Mouse (Mus musculus) bone marrow macrophage, adult 2 months (primary cell): ENCODE measurements around the gene Ythdf2. TPM values are rescaled to one million over a fixed set of nuclear protein-coding genes. Genes with fewer than 3 reads are reported as not detected.
A peak's percentile ranks its signal among the peaks of the same experiment; 100 is the strongest.

ENCODE experiments used
- H3K27ac ChIP-seq: 2 replicates; pipeline ENCODE4 v1.5.1; 2012; ENCODE audit warnings: low read depth, low read length; ENCODE audit not compliant: insufficient read depth
- H3K4me1 ChIP-seq: 2 replicates; pipeline ENCODE4 v1.6.1; 2012; ENCODE audit warnings: low read length; ENCODE audit not compliant: control insufficient read depth, insufficient read depth
- H3K4me3 ChIP-seq: 2 replicates; pipeline ENCODE4 v1.5.1; 2012; ENCODE audit warnings: mild to moderate bottlenecking, low read length, moderate library complexity; ENCODE audit not compliant: insufficient read depth
- CTCF ChIP-seq: IDR thresholded peaks from 2 replicates; pipeline ENCODE4 v1.5.1; 2012; ENCODE audit warnings: low read depth, mild to moderate bottlenecking, low read length, moderate library complexity
- POLR2A ChIP-seq: IDR thresholded peaks from 2 replicates; pipeline ENCODE4 v1.6.1; 2012; ENCODE audit warnings: mild to moderate bottlenecking, low read depth, low read length, borderline replicate concordance
- polyA plus RNA-seq: library from polyadenylated mRNA; stranded (reverse); fragments of >200 nt; gene quantifications from 2 replicates; pipeline ENCODE4 v1.2.4, GENCODE M21; 2012; ENCODE audit not compliant: missing spikeins, insufficient read depth, insufficient read length

The Ythdf2 gene
- polyA plus RNA-seq, 1 experiment = 51.4 TPM

DNA sequence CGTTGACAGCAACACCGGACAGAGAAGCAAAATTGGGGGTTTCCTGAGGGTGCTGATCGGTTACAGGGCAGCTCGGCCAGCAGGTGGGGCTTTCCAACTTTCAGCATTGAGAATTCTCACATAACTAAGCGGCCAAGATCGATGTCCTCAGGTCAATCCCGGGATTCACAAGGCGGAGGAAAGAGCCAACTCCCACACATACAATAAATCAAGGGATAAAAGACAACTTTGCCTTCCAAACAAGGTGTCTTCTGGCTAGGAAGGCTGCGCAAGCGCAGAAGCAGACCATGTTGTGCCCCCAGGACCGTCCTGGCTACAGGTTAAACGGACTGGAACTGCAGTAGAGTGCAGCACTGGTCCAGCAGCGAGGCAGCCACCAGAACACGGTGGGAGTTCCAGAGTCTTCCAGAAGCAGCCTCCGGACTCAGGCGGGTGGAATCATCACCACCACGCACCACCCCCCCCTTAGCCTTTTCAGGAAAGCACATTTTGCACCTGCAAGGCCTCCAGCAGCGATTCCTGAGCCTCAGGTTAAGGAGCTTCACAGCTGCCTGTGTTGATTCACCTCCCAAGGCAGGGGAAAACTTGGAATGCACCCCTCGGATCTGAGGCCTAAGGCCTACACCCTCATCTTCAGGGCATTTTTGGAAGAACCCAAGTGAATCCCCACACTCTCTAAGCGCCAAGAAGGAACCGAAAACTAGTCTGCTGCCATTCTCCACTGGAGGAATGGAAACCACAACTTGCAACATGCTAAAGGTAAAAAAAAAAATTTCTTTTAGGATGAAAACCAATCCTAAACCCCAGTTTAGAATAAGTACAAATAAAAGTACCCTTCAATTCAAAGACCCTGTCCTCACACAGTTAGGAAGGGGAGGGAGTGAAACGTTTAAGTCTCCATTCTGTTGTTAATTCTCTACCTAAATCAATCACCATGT is 30.1 kb downstream of the Ythdf2 start:
- Histone ChIP-seq H3K4me3 (no peak overlapping the region), H3K27ac (no peak overlapping the region), H3K4me1 (peaks cover 2% of the 10 kb centered on the region; the same call in 1 of the 2 replicates)
- TF ChIP-seq CTCF (peak; percentile 22; the same call in 1 of the 2 replicates), POLR2A (no peak)

- Histone ChIP-seq H3K4me1 (peaks cover 2% of the 10 kb centered on the region; the same call in 1 of the 2 replicates), H3K4me3 (no peak overlapping the region)
- no peak for TF ChIP-seq POLR2A
- peak; percentile 32; the same call in 1 of the 2 replicates for TF ChIP-seq CTCF
These were observed 31.4 kb downstream of the Ythdf2 start for GRCm38 (mm10) chr4:132180710-132181109.

DNA sequence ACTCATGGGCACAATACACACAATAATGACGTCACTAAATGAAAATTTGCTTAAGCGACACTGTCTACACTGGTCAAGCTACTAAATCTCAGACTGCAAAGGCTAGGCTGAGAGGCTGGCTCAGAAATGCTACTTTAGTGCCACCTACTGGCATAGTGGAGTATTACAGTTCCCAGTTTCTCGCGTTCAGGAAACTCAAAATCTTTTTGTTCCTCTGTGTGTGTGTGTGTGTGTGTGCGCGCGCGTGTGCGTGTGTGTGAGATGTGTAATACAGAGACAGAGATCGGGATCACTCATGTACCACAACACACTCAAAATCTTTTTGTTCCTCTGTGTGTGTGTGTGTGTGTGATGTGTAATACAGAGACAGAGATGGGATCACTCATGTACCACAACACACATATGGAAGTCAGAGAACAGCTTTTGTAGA is 33.5 kb downstream of the Ythdf2 start:
- TF ChIP-seq POLR2A (no peak), CTCF (no peak)
- H3K27ac ChIP-seq = no peak overlapping the region
- peaks cover 2% of the 10 kb centered on the region; the same call in 1 of the 2 replicates for H3K4me1 ChIP-seq
- no peak overlapping the region for H3K4me3 ChIP-seq

More at GRCm38 (mm10) chr4:132180710-132181109, 31.4 kb downstream of the Ythdf2 start:
- H3K27ac ChIP-seq = no peak overlapping the region

DNA sequence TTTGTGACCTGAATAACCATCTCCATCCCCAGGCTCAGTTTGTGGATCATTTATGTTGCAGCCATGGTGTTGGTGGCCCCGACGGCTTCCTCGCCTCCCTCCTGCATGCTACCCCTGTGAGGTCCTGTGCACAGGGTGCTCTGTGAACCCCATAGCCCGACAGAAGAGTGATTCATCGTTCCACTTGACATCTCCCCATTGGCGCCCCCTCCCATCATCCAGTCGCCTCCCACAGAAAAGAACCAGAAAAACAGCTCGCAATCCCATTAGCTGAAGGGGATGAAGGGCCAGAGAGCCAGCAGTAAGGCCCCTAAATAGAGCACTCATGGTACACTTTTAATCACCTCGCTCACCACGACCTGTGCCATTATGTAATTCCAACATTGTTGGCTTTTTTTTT is 35.6 kb downstream of the Ythdf2 start:
- no peak for TF ChIP-seq CTCF
- TF ChIP-seq POLR2A = no peak
- H3K4me1 ChIP-seq = peaks cover 2% of the 10 kb centered on the region; the same call in 1 of the 2 replicates
- H3K27ac ChIP-seq = no peak overlapping the region
- no peak overlapping the region for H3K4me3 ChIP-seq

GRCm38 (mm10) chr4:132170891-132171290 is 41.2 kb downstream of the Ythdf2 start:
- Histone ChIP-seq H3K4me1 (peaks cover 25% of the 10 kb centered on the region), H3K4me3 (0 out of 2 replicates have a peak overlapping the region, but pooled peaks have one; percentile 20), H3K27ac (no peak overlapping the region)
- no peak for TF ChIP-seq CTCF
- TF ChIP-seq POLR2A = no peak

GRCm38 (mm10) chr4:132169761-132170160 is 42.3 kb downstream of the Ythdf2 start:
- peaks cover 27% of the 10 kb centered on the region for H3K4me1 ChIP-seq
- no peak overlapping the region for H3K27ac ChIP-seq
- TF ChIP-seq POLR2A (no peak), CTCF (no peak)

DNA sequence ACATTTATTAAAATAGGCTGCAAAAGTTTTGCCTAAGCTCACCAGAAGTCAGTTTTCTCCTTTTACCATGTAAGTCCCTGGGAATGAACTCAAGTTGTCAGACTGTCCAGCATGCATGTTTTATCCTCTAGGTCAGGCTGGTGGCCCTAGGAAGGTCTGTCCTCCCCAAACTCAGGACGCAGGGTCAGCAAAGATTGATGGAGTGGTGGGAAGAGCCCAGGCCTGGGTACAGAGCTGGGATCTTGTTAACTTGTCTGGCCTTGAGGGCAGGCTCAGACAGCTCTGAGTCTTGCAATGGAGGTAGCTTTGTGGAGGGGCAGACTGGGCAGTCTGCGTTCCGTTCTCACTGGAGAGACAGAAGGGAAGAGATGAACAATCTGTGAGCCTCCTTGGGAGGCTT is 42.8 kb downstream of the Ythdf2 start:
- Histone ChIP-seq H3K4me3 (no peak overlapping the region), H3K27ac (no peak overlapping the region), H3K4me1 (peaks cover 27% of the 10 kb centered on the region)
- no peak for TF ChIP-seq CTCF
- TF ChIP-seq POLR2A = no peak

More at GRCm38 (mm10) chr4:132169761-132170160, 42.3 kb downstream of the Ythdf2 start:
- H3K4me3 ChIP-seq = no peak overlapping the region

DNA sequence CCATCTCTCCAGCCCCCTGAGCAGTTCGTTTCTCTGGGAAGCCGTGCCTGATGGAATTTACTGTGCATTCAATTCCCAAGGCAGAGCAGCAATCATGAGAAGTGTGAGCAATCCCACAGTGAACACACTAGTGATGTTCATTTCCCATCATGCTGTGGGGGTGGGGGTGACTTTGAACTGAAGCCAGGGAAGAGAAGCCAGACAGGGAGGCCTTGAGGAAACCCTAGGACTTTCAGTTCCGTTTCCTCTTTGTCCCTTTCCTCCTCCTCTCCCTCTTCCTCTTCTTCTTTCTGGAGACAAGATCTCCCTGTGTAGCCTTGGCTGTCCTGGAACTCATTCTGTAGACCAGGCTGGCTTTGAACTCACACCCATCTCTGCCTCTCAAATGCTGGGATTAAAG is 44.7 kb downstream of the Ythdf2 start:
- H3K27ac ChIP-seq = peak overlapping the region; percentile 54
- TF ChIP-seq CTCF (no peak), POLR2A (no peak)
- no peak overlapping the region for H3K4me3 ChIP-seq
- H3K4me1 ChIP-seq = peaks cover 27% of the 10 kb centered on the region

- TF ChIP-seq POLR2A = no peak
- no peak for TF ChIP-seq CTCF
- peaks cover 27% of the 10 kb centered on the region for H3K4me1 ChIP-seq
- peak overlapping the region; percentile 54 for H3K27ac ChIP-seq
- H3K4me3 ChIP-seq = no peak overlapping the region
These were observed 45.5 kb downstream of the Ythdf2 start for GRCm38 (mm10) chr4:132166350-132167290.
